Mouse (Mus musculus) hindlimb bud, embryonic 11.5 days (tissue): ENCODE results near the gene Igf2bp3.
"Not testable (repeated sequence)": the region's sequence is repeated elsewhere in the genome, so short reads cannot be mapped to it uniquely, and the experiment has no call there.

Experiments
- DNase-seq: peaks from one replicate; pipeline ENCODE4 v3.0.0-alpha.2; 2012; ENCODE audit warnings: low read depth, low spot score; ENCODE audit errors: extremely low spot score

Igf2bp3 gene

GRCm38 (mm10) chr6:49214928-49215747, at the start of gene Igf2bp3:
TSS of gene Igf2bp3 (minus strand) at chr6:49214957.
- DNase-seq: no peak

GRCm38 (mm10) chr6:49264446-49264845, 49.7 kb upstream of the Igf2bp3 start:
- DNase-seq: not testable (repeated sequence)

- peak; percentile 88 for DNase-seq
Measured at GRCm38 (mm10) chr6:49263847-49264243, 49.1 kb upstream of the Igf2bp3 start, which contains the start of gene Tra2a. TSS of gene Tra2a (minus strand) at chr6:49264033.

- no peak for DNase-seq
Measured at GRCm38 (mm10) chr6:49263081-49263846, 48.5 kb upstream of the Igf2bp3 start.

GRCm38 (mm10) chr6:49262421-49262820, 47.7 kb upstream of the Igf2bp3 start:
- no peak for DNase-seq

GRCm38 (mm10) chr6:49259711-49260110, 45.0 kb upstream of the Igf2bp3 start:
- DNase-seq: no peak

- DNase-seq: no peak
Measured at GRCm38 (mm10) chr6:49257880-49258279, 43.1 kb upstream of the Igf2bp3 start.

GRCm38 (mm10) chr6:49252207-49252606, 37.5 kb upstream of the Igf2bp3 start:
- no peak for DNase-seq

- DNase-seq: no peak
Measured at GRCm38 (mm10) chr6:49251199-49251598, 36.4 kb upstream of the Igf2bp3 start.

- no peak for DNase-seq
Measured at GRCm38 (mm10) chr6:49247246-49247645, 32.5 kb upstream of the Igf2bp3 start.

GRCm38 (mm10) chr6:49242331-49242730, 27.6 kb upstream of the Igf2bp3 start:
- DNase-seq: no peak

GRCm38 (mm10) chr6:49241562-49241961, 26.8 kb upstream of the Igf2bp3 start:
- no peak for DNase-seq

GRCm38 (mm10) chr6:49236331-49236730, 21.6 kb upstream of the Igf2bp3 start:
- DNase-seq: peak; percentile 100

- DNase-seq: no peak
Measured at GRCm38 (mm10) chr6:49233356-49233755, 18.6 kb upstream of the Igf2bp3 start.

GRCm38 (mm10) chr6:49228126-49228679, 13.4 kb upstream of the Igf2bp3 start:
- no peak for DNase-seq

GRCm38 (mm10) chr6:49227184-49227735, 12.5 kb upstream of the Igf2bp3 start:
- no peak for DNase-seq

- DNase-seq: no peak
Measured at GRCm38 (mm10) chr6:49225728-49226123, 11.0 kb upstream of the Igf2bp3 start.

- no peak for DNase-seq
Measured at GRCm38 (mm10) chr6:49224923-49225727, 10.4 kb upstream of the Igf2bp3 start.

- DNase-seq: no peak
Measured at GRCm38 (mm10) chr6:49221906-49222305, 7.1 kb upstream of the Igf2bp3 start.

GRCm38 (mm10) chr6:49219920-49220604, 5.3 kb upstream of the Igf2bp3 start:
- DNase-seq: no peak
